Mouse (Mus musculus): ENCODE results near the gene Qser1.

Qser1 gene

DNA sequence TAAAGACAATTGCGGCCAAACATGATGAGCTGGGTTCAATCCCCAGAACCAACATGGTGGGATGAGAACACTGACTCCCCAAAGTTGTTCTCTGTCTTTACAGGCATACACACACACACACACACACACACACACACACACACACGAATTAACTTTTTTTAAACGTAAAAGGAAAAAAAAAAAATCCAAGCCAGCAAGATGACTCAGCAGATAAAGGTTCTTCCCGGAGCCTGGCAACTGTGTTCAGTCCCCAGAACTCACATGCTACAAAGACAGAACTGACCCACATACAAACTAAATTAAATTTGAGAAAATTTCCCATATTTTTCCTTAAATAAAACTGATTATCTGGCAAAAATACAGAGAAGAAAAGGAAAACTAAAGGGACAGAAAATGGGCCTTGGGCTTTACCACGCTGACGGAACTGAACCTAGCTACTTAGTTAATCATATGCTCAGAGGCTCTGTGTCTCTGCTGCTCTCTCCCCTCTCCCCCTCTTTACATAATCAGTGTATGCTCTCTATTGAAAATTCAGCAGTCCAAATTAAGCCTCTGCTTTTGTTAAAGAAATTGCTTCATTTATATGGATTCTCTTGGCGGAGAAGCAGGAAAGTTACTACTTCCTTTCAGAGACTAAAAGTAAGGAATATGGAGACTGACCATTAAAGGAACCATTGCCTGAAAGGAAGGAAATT, 83.9 kb downstream of the Qser1 start:
- WGBS = 44% methylated on average over 7 of the region's 7 CpGs

DNA sequence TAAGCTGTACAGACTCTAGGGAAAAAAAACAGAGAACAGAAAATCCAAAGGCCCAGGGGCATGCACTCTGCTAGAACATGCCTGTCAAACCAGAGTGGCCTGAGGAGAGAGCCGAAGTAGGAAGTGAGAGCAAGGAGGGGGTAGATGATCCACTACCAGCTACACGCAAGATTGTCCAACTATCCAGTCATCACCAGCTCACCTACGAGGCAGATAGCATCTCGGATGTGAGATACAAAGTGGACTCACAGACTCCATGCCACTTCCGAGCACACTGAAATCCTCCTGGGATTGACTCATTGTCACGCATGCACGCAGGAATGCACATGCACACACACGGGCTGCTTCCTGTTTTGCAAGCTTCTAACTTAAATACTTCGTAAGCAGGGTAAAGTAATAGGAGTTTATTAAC, 84.5 kb downstream of the Qser1 start:
- WGBS = 76% methylated on average over 9 of the region's 9 CpGs

GRCm38 (mm10) chr2:104727369-104727768, 89.2 kb downstream of the Qser1 start:
- WGBS = 71% methylated on average over 1 of the region's 1 CpGs

DNA sequence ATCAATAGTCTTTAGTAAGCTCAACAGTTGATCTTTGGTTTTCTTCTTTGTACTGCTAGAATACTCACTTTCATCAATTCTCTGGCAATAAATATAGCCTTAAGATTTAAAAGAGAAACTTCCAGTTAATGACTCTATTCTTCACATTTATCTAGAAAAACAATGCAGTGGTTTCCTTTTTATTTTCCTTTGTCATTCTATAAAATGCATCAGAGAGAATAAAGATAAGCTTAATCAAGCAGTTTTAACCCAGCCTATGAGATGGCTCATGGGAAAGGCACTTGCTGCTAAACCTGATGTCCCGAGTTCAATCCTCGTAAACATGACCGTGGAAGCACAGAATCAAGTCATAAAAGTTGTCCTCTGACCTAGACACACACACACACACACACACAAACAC, 94.5 kb downstream of the Qser1 start:
- 87% methylated on average over 3 of the region's 3 CpGs for WGBS

DNA sequence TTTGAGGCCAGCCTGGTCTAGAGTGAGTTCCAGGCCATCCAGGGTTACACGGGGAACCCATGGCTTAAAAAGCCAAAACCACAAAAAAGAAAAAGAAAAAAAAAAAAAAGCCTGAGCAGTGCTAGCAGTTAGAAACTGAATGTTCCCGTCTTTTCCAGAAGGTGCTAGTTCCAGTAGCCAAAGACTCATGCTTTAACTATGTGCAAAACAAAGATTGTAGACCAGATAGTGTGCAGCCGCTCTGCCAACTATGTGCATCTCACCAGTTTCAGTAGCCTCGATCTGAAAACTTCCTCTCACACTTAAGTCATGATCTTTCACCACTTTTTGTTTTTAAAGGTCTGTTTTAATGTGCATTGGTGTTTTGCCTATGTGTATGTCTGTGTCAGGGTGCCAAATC, 98.7 kb downstream of the Qser1 start:
- 85% methylated on average over 4 of the region's 4 CpGs for WGBS

- WGBS = 70% methylated on average over 2 of the region's 2 CpGs
Measured at GRCm38 (mm10) chr2:104717231-104717735, 99.3 kb downstream of the Qser1 start.

DNA sequence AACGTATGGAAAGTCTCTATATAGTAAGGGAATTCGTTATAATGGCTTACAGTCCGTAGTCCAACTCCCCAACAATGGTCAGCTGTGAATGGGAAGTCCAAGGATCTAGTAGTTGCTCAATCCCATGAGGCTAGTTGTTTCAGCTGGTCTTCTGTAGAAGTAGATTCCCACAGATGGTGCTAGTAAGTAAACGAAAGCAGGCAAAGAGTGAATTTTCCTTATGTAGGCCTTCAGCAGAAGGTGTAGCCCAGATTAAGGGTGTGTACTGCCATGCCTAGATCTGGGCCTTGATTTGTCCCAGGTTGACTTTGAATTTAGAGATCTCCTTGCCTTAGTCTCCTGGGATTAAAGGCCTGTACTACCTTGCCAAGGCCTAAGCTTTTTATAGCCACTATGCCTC, 100.3 kb downstream of the Qser1 start, which contains the start of gene Pin1rt1:
Gene Pin1rt1 (minus strand): TSS at position 101 of the 400 bp plus-strand sequence.
- WGBS = 87% methylated on average over 4 of the region's 4 CpGs

GRCm38 (mm10) chr2:104714254-104714691, 102.3 kb downstream of the Qser1 start:
- 53% methylated on average over 15 of the region's 15 CpGs for WGBS

DNA sequence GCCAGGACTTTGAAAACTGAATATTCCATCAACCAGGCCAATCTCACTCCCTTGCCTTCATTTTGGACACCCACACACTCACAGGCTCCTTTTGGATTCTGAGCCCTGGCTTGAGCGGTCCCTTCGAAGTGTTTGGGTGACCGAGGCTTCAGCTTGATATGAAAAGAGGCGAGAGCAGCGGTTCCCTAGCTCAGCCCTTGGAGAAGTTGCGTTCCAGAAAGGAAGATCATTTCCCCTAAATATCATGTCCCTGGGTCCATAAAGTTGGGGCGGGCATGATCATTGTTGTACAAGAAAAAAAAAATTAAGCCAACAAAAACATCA, 104.1 kb downstream of the Qser1 start:
- whole genome bisulfite sequencing = under 1% methylated on average over 7 of the region's 7 CpGs

DNA sequence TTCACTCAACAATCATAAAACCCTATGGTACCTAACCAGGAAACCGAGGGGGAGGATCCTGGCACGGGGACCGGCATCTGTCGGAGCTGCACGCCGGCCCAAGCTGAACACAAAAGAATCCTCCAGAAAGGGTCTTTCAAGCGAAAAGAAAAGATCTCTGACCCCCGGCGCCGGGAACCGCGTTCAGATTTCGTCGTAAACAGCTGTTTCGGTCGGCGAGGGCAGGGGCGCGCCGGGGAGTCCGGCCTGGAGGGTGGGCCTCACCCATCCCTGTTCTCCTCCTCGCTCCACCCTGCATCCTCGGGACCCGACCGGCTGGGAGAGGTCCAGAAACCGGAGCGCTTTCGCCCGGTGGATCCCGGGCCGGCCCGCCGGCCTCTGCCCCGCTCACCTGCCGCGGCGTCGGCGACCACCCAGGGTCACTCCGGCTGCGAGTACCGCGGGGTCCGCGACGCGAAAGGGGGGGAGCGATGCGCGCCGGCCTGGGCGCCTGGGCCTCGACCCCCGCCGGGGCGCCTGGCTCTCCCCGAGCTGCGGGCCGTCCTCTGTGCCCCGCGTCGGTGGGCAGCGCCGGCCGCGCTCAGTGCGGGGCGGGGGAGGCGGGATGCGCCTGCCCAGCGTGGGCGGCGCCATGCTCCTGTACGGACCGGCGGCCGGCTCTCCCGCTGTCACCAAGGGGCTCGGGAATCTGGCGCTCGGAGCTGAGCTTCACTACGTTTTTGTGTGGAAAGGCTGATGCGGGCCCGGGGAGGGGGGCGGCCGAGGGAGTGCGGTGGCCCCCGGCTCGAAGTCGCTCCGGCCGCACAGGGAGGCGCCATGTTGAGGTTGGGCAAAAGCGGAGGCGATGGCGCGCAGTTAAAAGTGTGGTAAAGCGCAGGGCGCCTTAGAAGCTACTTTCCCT, 104.7 kb downstream of the Qser1 start, which contains the start of gene Tcp11l1:
Gene Tcp11l1 (minus strand): TSS at position 585 of the 901 bp plus-strand sequence.
- WGBS = under 1% methylated on average over 99 of the region's 99 CpGs

- 15% methylated on average over 6 of the region's 6 CpGs for WGBS
Measured at GRCm38 (mm10) chr2:104710670-104711370, 105.7 kb downstream of the Qser1 start.

DNA sequence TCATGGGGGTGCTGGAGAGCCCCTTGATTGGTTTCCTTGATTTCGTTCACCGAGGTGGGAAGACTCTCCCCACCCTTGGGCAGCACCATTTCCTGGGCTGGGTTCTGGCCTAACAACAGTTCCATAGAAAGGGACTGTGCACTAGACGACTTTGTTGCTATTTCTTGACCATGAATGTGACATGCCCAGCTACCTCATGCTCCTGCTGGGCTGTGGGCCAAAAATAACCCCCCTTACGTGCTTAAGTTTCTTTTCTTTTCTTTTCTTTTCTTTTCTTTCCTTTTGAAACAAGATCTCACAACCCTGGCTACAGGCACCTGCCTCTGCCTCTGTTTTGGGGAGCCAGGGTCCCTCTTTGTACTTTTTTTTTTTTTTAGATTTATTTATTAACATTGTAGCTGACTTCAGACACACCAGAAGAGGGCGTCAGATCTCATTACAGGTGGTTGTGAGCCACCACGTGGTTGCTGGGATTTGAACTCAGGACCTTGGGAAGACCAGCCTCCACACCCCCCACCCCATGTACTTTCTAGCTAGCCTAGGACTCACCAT, 106.7 kb downstream of the Qser1 start:
- WGBS = 46% methylated on average over 6 of the region's 6 CpGs

Data from cerebral cortex, adult 2 months (tissue).